Mouse (Mus musculus) Muller cell, postnatal 12 days (primary cell): ENCODE data around the gene Myl7.
"Not testable (repeated sequence)": the region's sequence is repeated elsewhere in the genome, so short reads cannot be mapped to it uniquely, and the experiment has no call there.

Experiments
- DNase-seq: peaks from one replicate; pipeline ENCODE4 v3.0.0-alpha.2; 2015; ENCODE audit errors: inconsistent ontology term

Gene Myl7

GRCm38 (mm10) chr11:5903844-5904243 is 5.3 kb upstream of the Myl7 start:
- DNase-seq: no peak

- DNase-seq: peak; percentile 44
Observed at GRCm38 (mm10) chr11:5902390-5902789, 3.8 kb upstream of the Myl7 start.

- peak; percentile 58 for DNase-seq
Observed at GRCm38 (mm10) chr11:5901950-5902349, 3.4 kb upstream of the Myl7 start.

GRCm38 (mm10) chr11:5901320-5901719 is 2.7 kb upstream of the Myl7 start:
- no peak for DNase-seq

GRCm38 (mm10) chr11:5899286-5899685 is 704 bp upstream of the Myl7 start:
- no peak for DNase-seq

- no peak for DNase-seq
Observed at GRCm38 (mm10) chr11:5897839-5898238, 743 bp downstream of the Myl7 start.

- no peak for DNase-seq
Observed at GRCm38 (mm10) chr11:5897230-5897629, 1.4 kb downstream of the Myl7 start.

GRCm38 (mm10) chr11:5893807-5894206 is 4.8 kb downstream of the Myl7 start:
- DNase-seq: no peak

GRCm38 (mm10) chr11:5892810-5893368 is 5.7 kb downstream of the Myl7 start:
- DNase-seq: no peak

- DNase-seq: peak; percentile 84
Observed at GRCm38 (mm10) chr11:5892151-5892591, 6.4 kb downstream of the Myl7 start.

GRCm38 (mm10) chr11:5888563-5888962 is 10.0 kb downstream of the Myl7 start:
- DNase-seq: not testable (repeated sequence)

GRCm38 (mm10) chr11:5887250-5887649 is 11.3 kb downstream of the Myl7 start:
- peak; percentile 61 for DNase-seq

- DNase-seq: peak; percentile 44
Observed at GRCm38 (mm10) chr11:5886187-5886586, 12.4 kb downstream of the Myl7 start.

- no peak for DNase-seq
Observed at GRCm38 (mm10) chr11:5882518-5882917, 16.1 kb downstream of the Myl7 start.

- no peak for DNase-seq
Observed at GRCm38 (mm10) chr11:5879905-5880304, 18.7 kb downstream of the Myl7 start.

GRCm38 (mm10) chr11:5878661-5879060 is 19.9 kb downstream of the Myl7 start:
- no peak for DNase-seq

- peak; percentile 99 for DNase-seq
Observed at GRCm38 (mm10) chr11:5877921-5878526, 20.6 kb downstream of the Myl7 start, which contains the start of gene Pold2. Gene Pold2, minus strand, starts transcription at chr11:5878292.

- no peak for DNase-seq
Observed at GRCm38 (mm10) chr11:5877421-5877820, 21.2 kb downstream of the Myl7 start.

- DNase-seq: no peak
Observed at GRCm38 (mm10) chr11:5873192-5873591, 25.4 kb downstream of the Myl7 start.

- DNase-seq: no peak
Observed at GRCm38 (mm10) chr11:5872707-5873106, 25.9 kb downstream of the Myl7 start.

GRCm38 (mm10) chr11:5870069-5870468 is 28.5 kb downstream of the Myl7 start:
- no peak for DNase-seq

- DNase-seq: no peak
Observed at GRCm38 (mm10) chr11:5869331-5869730, 29.3 kb downstream of the Myl7 start.

GRCm38 (mm10) chr11:5868324-5868723 is 30.3 kb downstream of the Myl7 start:
- DNase-seq: no peak

- DNase-seq: no peak
Observed at GRCm38 (mm10) chr11:5867196-5867595, 31.4 kb downstream of the Myl7 start.
